Mouse (Mus musculus) cortical plate, adult 2 months (tissue): Measurements from ENCODE around the gene Wdr43.

Source experiments
- CTCF ChIP-seq: fragments of 200-500 bp; IDR thresholded peaks from 2 replicates; pipeline ENCODE4 v1.5.1; 2011; ENCODE audit warnings: mild to moderate bottlenecking, control low read depth, low read length; ENCODE audit not compliant: insufficient read depth; ENCODE audit errors: extremely low read depth
- POLR2A ChIP-seq: fragments of 200-500 bp; IDR thresholded peaks from 2 replicates; pipeline ENCODE4 v1.6.1; 2011; ENCODE audit warnings: mild to moderate bottlenecking, low read length, control low read depth; ENCODE audit not compliant: insufficient read depth; ENCODE audit errors: extremely low read depth

GRCm38 (mm10) chr17:71662751-71663250, 47.1 kb downstream of the Wdr43 start:
- TF ChIP-seq CTCF = peak; percentile 84
- TF ChIP-seq POLR2A = no peak
